Mouse (Mus musculus) kidney, adult 2 months (tissue): ENCODE measurements around the gene Gng2.

Source experiments
- CTCF ChIP-seq: fragments of 200-500 bp; conservative IDR thresholded peaks from 2 replicates; pipeline ENCODE4 v1.5.1; 2011; ENCODE audit warnings: low read depth, mild to moderate bottlenecking, control low read depth, low read length, moderate library complexity, mixed read lengths; ENCODE audit not compliant: insufficient read depth, insufficient read length
- POLR2A ChIP-seq: fragments of 200-500 bp; IDR thresholded peaks from one replicate; pipeline ENCODE4 v1.6.1; 2011; ENCODE audit warnings: low read depth, low read length, control low read depth

GRCm38 (mm10) chr14:19858279-19858678 lies 119.1 kb downstream of the Gng2 start:
- TF ChIP-seq CTCF (no peak), POLR2A (no peak)
